Mouse (Mus musculus) midbrain, embryonic 16.5 days (tissue): ENCODE data around the gene Pnp2. TPM values are rescaled to one million over a fixed set of nuclear protein-coding genes. Genes with fewer than 3 reads are reported as not detected.

ENCODE experiments used
- ATAC-seq: fragments of 200-750 bp; cut with Nextera tagmentation; 2 replicates; pipeline ENCODE4 v1.8.0; 2017; ENCODE audit warnings: moderate TSS enrichment
- H3K27ac ChIP-seq: fragments of 300-500 bp; sonication (generic); 2 replicates; pipeline ENCODE4 v1.5.1; 2014; ENCODE audit warnings: mild to moderate bottlenecking, low read length, mixed read lengths
- H3K27me3 ChIP-seq: fragments of 300-500 bp; sonication (generic); 2 replicates; pipeline ENCODE4 v1.6.1; 2014; ENCODE audit warnings: low read depth, low read length, mixed read lengths; ENCODE audit not compliant: control insufficient read depth, insufficient read depth
- H3K36me3 ChIP-seq: fragments of 300-500 bp; sonication (generic); 2 replicates; pipeline ENCODE4 v1.6.1; 2014; ENCODE audit warnings: mild to moderate bottlenecking, low read length, moderate library complexity, mixed read lengths; ENCODE audit not compliant: control insufficient read depth, insufficient read depth
- H3K4me1 ChIP-seq: fragments of 300-500 bp; sonication (generic); 2 replicates; pipeline ENCODE4 v1.6.1; 2014; ENCODE audit warnings: mild to moderate bottlenecking, low read length, mixed read lengths; ENCODE audit not compliant: control insufficient read depth, insufficient read depth
- H3K4me2 ChIP-seq: fragments of 300-500 bp; sonication (generic); 2 replicates; pipeline ENCODE4 v1.6.1; 2014; ENCODE audit warnings: mild to moderate bottlenecking, low read length, mixed read lengths
- H3K4me3 ChIP-seq: fragments of 300-500 bp; sonication (generic); 2 replicates; pipeline ENCODE4 v1.5.1; 2014; ENCODE audit warnings: low read depth, mild to moderate bottlenecking, low read length, moderate library complexity, mixed read lengths
- H3K9ac ChIP-seq: fragments of 300-500 bp; sonication (generic); 2 replicates; pipeline ENCODE4 v1.6.1; 2014; ENCODE audit warnings: low read depth, low read length, mixed read lengths
- H3K9me3 ChIP-seq: fragments of 300-500 bp; sonication (generic); replicated peaks from 2 replicates; pipeline ENCODE4 v1.6.1; 2014; ENCODE audit warnings: mild to moderate bottlenecking, low read length, mixed read lengths; ENCODE audit not compliant: control insufficient read depth, poor library complexity, severe bottlenecking
- WGBS: fragments of 180-500 bp; shearing (Covaris S2); extraction: QIAGEN DNeasy Blood & Tissue Kit; methylation state at CpG from one replicate; pipeline ENCODE4 v1.1.7; 2014; 5-methylcytosine and 5-hydroxymethylcytosine counted together
- polyA plus RNA-seq: library from polyadenylated mRNA; unstranded; fragments of >200 nt; fragmentation: Nextera tagmentation; extraction: Ambion mirVana; gene quantifications from 2 replicates; pipeline ENCODE4 v1.2.1, GENCODE M21; 2015

The Pnp2 gene
- polyA plus RNA-seq, 1 experiment from 2014 or later, result 1.1 TPM

- ATAC-seq, result no peak
- Histone ChIP-seq H3K4me1 (no peaks in the 10 kb centered on the region; the same call in 1 of the 2 replicates), H3K9me3 (no peaks in the 10 kb centered on the region), H3K36me3 (no peaks in the 10 kb centered on the region), H3K27ac (no peak overlapping the region), H3K27me3 (no peaks in the 10 kb centered on the region), H3K9ac (no peak overlapping the region), H3K4me2 (no peak overlapping the region), H3K4me3 (no peak overlapping the region)
- 89% methylated on average over 5 of the region's 5 CpGs for WGBS
Measured at GRCm38 (mm10) chr14:50981837-50982236, 26.0 kb downstream of the Pnp2 start.

GRCm38 (mm10) chr14:50987668-50988067 is 31.9 kb downstream of the Pnp2 start:
- Histone ChIP-seq H3K27ac (no peak overlapping the region), H3K27me3 (no peaks in the 10 kb centered on the region), H3K9me3 (no peaks in the 10 kb centered on the region), H3K9ac (no peak overlapping the region), H3K4me3 (no peak overlapping the region), H3K4me2 (no peak overlapping the region), H3K36me3 (no peaks in the 10 kb centered on the region), H3K4me1 (no peaks in the 10 kb centered on the region)
- no peak for ATAC-seq
- 97% methylated on average over 2 of the region's 2 CpGs for WGBS

DNA sequence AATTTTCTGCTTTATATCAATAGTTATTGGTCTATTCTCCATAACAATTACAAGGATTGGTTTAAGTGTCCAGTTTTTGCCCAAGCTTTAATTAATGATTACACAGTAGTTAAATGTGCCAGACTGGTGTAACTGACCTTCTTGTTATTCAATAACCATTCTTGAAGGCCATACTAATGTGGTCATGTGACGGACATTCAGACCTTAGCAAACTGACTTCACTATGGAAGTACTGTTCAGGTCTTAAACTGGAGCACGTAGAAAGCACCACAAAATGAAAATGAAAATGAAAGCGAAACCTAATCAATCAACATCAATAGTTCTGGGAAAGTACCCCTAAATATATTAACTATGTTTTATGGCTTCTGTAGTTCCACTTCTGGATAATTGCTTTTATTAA is 35.2 kb downstream of the Pnp2 start:
- H3K4me2 ChIP-seq, result no peak overlapping the region
- no peaks in the 10 kb centered on the region for H3K36me3 ChIP-seq
- H3K9me3 ChIP-seq, result no peaks in the 10 kb centered on the region
- whole genome bisulfite sequencing, result 88% methylated on average over 3 of the region's 3 CpGs
- H3K4me1 ChIP-seq, result no peaks in the 10 kb centered on the region
- H3K27ac ChIP-seq, result no peak overlapping the region
- no peak overlapping the region for H3K9ac ChIP-seq
- no peak for ATAC-seq
- no peaks in the 10 kb centered on the region for H3K27me3 ChIP-seq
- H3K4me3 ChIP-seq, result no peak overlapping the region

DNA sequence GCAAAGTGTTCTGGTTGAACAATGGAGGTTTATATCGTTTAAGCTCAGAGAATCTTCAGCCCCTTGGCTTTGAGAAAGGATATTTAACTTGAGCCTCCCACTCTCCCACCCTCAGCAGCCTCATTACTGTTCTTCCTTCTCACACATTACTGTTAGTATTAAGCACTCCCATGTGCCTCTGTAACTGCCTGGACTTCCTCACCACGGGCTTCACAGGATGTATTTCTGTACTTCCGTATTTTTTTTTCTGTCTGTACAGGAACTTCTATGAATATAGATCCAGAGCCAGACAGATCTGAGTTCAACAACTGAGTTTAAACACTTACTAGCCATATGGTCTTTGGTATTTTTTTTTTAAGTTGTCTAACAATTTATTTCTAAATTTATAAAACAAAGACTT is 41.3 kb downstream of the Pnp2 start:
- Histone ChIP-seq H3K9me3 (no peaks in the 10 kb centered on the region), H3K27me3 (no peaks in the 10 kb centered on the region), H3K4me1 (no peaks in the 10 kb centered on the region), H3K4me2 (no peak overlapping the region), H3K9ac (no peak overlapping the region), H3K27ac (no peak overlapping the region), H3K4me3 (no peak overlapping the region), H3K36me3 (no peaks in the 10 kb centered on the region)
- ATAC-seq, result no peak
- WGBS, result 84% methylated on average over 3 of the region's 3 CpGs

DNA sequence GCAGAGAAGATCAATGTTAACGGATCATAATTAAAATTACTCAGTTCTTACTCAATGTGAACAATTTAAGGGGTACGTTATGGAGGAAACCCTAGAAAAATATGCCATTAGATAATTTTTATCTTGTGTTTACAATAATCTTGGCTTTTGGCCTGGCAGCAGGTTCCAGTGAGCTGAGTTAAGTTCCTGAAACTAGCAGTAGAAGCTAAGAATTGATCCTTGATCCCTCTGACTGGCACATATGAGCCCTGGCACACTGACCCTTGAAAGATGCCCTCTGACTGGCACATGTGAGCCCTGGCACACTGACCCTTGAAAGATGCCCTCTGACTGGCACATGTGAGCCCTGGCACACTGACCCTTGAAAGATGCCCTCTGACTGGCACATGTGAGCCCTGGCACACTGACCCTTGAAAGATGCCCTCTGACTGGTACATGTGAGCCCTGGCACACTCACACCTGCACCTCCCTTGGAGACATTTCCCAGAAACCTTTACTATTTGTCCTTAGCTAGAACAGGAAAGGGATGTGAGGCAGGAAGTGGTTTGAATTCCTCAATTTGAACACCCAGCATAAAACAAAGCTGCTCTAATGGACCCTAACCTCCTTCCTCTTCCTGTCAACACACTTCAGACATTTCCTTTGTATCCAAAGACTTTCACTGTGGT is 42.3 kb downstream of the Pnp2 start:
- H3K4me1 ChIP-seq, result no peaks in the 10 kb centered on the region
- H3K4me3 ChIP-seq, result no peak overlapping the region
- no peaks in the 10 kb centered on the region for H3K36me3 ChIP-seq
- 86% methylated on average over 2 of the region's 2 CpGs for WGBS
- H3K9ac ChIP-seq, result no peak overlapping the region
- no peaks in the 10 kb centered on the region for H3K9me3 ChIP-seq
- no peak overlapping the region for H3K4me2 ChIP-seq
- no peak for ATAC-seq
- H3K27ac ChIP-seq, result no peak overlapping the region
- no peaks in the 10 kb centered on the region for H3K27me3 ChIP-seq

GRCm38 (mm10) chr14:51007152-51007801 is 51.5 kb downstream of the Pnp2 start, which contains the start of gene Rnase10:
Gene Rnase10 (plus strand): TSS chr14:51007751.
- Histone ChIP-seq H3K4me3 (no peak within 1 kb of the TSS), H3K4me2 (no peak within 1 kb of the TSS), H3K27ac (no peak within 1 kb of the TSS), H3K36me3 (no peaks in the 10 kb centered on the region), H3K4me1 (no peaks in the 10 kb centered on the region), H3K27me3 (no peaks in the 10 kb centered on the region), H3K9me3 (no peaks in the 10 kb centered on the region), H3K9ac (no peak within 1 kb of the TSS)
- 87% methylated on average over 8 of the region's 8 CpGs for WGBS
- no peak for ATAC-seq

GRCm38 (mm10) chr14:51007914-51008713 is 52.3 kb downstream of the Pnp2 start:
- no peak for ATAC-seq
- Histone ChIP-seq H3K27me3 (no peaks in the 10 kb centered on the region), H3K36me3 (no peaks in the 10 kb centered on the region), H3K9ac (no peak overlapping the region), H3K4me1 (no peaks in the 10 kb centered on the region), H3K9me3 (no peaks in the 10 kb centered on the region), H3K27ac (no peak overlapping the region), H3K4me2 (no peak overlapping the region), H3K4me3 (no peak overlapping the region)
- 84% methylated on average over 13 of the region's 13 CpGs for WGBS

- Histone ChIP-seq H3K4me1 (no peaks in the 10 kb centered on the region), H3K9ac (no peak overlapping the region), H3K36me3 (no peaks in the 10 kb centered on the region), H3K4me3 (no peak overlapping the region), H3K9me3 (no peaks in the 10 kb centered on the region), H3K27ac (no peak overlapping the region), H3K4me2 (no peak overlapping the region), H3K27me3 (no peaks in the 10 kb centered on the region)
- no peak for ATAC-seq
- WGBS, result 89% methylated on average over 4 of the region's 4 CpGs
Measured at GRCm38 (mm10) chr14:51008781-51009180, 53.0 kb downstream of the Pnp2 start.

- Histone ChIP-seq H3K4me1 (no peaks in the 10 kb centered on the region), H3K27ac (no peak overlapping the region), H3K9me3 (no peaks in the 10 kb centered on the region), H3K4me3 (no peak overlapping the region), H3K4me2 (no peak overlapping the region), H3K9ac (no peak overlapping the region), H3K36me3 (no peaks in the 10 kb centered on the region), H3K27me3 (no peaks in the 10 kb centered on the region)
- ATAC-seq, result no peak
- WGBS, result 91% methylated on average over 6 of the region's 6 CpGs
Measured at GRCm38 (mm10) chr14:51009572-51009971, 53.8 kb downstream of the Pnp2 start.
